Mouse (Mus musculus) ES-Bruce4 (cell line): ENCODE data around the gene D1Ertd622e.

Source experiments
- CTCF ChIP-seq: IDR thresholded peaks from one replicate; pipeline ENCODE4 v1.8.1; 2011; ENCODE audit warnings: low read depth, low read length
- EP300 ChIP-seq: IDR thresholded peaks from 2 replicates; pipeline ENCODE4 v1.6.1; 2011; ENCODE audit warnings: low read depth, low read length; ENCODE audit not compliant: insufficient read depth
- POLR2A ChIP-seq: IDR thresholded peaks from one replicate; pipeline ENCODE4 v1.8.1; 2011; ENCODE audit warnings: low read length; ENCODE audit not compliant: insufficient read depth

DNA sequence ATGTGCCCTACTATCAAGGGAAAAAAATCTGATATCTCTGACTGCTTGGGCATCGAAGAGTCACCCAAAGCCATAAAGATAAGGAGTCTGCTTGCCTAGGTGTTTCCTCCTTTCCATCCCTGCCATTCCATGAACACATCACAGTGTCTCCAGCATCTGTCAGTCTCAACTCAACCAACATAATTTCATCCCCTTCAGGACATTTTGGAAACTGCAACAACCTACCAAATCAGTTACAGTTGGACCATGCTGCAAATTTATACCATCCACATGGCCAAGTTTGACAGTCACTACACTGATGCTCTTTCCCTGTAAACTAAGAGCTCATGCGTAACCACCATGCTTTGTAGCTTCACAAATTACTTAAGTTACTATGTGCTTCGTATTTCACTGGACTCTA, 85.3 kb downstream of the D1Ertd622e start:
- TF ChIP-seq CTCF (no peak), POLR2A (no peak), EP300 (no peak)
